Mouse (Mus musculus): ENCODE data around the gene Hif3a.

DNA sequence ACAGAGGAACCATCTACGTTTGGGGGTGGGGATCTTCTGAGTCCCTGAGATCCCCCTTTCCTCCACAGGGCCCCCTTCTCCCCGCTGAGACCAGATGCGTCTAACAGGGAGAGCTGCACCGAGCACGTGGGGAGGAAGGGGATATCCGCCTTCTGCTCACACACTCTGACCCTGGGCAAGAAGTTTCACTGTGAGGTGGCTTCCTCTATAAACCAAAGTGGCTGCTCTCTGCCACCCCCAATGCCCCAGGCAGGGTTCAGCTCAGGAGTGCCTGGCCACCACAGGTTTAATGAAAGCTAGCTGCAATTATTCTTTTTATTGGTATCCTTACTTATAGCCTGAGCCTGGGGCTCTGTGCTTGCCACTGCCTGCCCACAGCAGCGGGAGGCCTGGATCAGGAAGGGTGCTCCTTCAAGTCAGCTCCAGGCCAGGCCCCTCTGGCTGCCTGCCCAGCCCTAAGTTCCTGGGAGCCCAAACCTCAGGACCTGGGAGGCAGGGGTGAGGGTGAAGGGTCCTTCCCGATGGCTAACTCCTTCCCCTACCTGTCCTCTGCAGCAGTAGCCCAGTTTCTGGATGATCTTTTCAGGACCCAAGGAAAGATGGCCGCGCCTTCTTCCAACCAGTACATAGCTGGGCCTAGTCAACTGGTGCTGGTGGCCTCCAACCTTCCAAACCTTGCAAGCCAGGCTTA is 37.3 kb downstream of the Hif3a start:
- TF ChIP-seq POLR2A (IDR thresholded peaks at IDR 0.05; ENCODE audit: borderline replicate concordance, extremely low read depth, insufficient read depth, insufficient read length, poor library complexity, severe bottlenecking) (no peak), CTCF (IDR thresholded peaks at IDR 0.05; ENCODE audit: borderline replicate concordance, extremely low read depth, insufficient read depth, insufficient read length) (no peak)

Measured in brain, embryonic 14.5 days (tissue).